Mouse (Mus musculus): ENCODE measurements around the gene Pced1a.

The Pced1a gene

GRCm38 (mm10) chr2:130424126-130424853, at the start of gene Pced1a, which contains the start of gene Vps16:
Gene Pced1a, minus strand, starts transcription at chr2:130424701.
Gene Vps16, plus strand, starts transcription at chr2:130424339.
- peak; percentile 98 for DNase-seq (ENCODE audit: low read depth, low spot score)

- no peak for DNase-seq (ENCODE audit: low read depth, low spot score)
Observed at GRCm38 (mm10) chr2:130472908-130473510, 48.5 kb upstream of the Pced1a start.

- DNase-seq (ENCODE audit: low read depth, low spot score), result no peak
Observed at GRCm38 (mm10) chr2:130469935-130470334, 45.4 kb upstream of the Pced1a start.

DNA sequence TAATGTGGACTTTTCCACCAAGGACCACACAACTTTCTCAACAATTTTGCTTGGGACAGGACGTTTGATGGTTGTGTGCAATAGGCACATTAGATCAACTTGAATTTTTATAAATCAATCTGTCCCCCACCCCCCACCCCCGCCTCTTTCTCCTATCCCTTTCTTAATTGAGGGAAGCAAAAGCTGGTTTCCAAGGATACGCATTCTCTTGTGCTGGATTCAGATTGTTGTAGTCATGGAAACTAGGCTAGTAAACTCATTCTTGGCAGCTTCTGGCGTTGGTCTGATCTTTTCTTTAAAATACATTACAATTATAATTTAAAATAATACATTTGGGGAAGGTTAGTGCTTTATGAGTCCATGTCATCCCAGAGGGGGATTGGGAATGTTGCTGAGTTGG, 44.9 kb upstream of the Pced1a start:
- DNase-seq (ENCODE audit: low read depth, low spot score), result no peak

DNA sequence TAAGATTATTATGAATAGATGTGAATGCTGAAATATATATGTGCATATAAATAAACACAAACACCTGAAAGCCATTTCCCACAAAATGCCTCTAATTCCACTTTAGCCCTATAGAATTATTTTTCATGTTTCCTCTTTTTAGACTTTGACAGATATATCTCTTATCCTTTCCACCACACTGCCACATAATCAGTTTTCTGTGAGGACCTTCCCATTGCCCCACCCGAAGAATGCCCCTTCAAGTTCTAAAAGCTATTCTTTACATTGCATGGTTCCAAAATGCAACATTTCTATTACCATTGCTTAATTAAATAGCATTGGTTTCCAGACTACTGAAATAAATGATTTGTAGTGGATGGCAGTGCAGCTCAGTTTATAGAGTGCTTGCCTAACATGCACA, 41.9 kb upstream of the Pced1a start:
- DNase-seq (ENCODE audit: low read depth, low spot score), result no peak

DNA sequence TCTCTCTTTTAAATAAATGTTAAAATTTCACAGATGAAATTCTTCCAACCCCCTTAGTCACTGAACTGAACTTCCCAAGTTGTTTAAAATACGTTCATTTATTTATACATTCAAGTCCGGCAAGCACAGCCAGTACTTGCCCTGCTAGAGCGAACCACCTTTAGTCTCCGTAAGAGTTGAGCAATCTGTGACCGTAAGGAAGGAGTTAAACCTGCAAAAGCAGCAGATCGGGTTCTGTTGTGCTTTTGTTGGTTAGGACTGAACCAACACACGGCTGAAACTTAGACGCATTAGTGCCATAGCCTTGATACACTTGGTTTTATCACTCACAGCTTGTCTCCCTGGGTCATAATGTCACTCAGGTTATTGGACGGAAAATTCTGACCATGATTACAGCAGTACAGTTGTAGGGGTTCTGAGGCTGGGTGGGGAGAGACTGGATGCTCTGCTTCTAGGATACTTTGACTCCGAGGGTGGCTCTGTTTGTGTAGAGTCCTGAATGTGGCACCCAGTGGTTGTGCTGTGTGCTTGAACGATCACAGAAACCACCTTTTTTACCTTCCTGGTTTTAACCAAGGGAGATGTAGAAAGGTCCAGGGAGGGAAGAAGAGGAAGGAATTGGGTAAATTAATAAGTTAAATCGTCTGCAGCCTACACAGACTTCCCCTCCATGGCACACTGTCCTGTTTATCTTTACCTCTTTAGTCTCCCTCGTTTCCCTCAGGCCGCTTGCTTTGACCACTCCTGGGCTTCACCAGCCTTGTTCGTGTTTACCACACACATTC, 37.0 kb upstream of the Pced1a start:
- DNase-seq (ENCODE audit: low read depth, low spot score), result no peak

GRCm38 (mm10) chr2:130459576-130459975, 35.1 kb upstream of the Pced1a start:
- no peak for DNase-seq (ENCODE audit: low read depth, low spot score)

DNA sequence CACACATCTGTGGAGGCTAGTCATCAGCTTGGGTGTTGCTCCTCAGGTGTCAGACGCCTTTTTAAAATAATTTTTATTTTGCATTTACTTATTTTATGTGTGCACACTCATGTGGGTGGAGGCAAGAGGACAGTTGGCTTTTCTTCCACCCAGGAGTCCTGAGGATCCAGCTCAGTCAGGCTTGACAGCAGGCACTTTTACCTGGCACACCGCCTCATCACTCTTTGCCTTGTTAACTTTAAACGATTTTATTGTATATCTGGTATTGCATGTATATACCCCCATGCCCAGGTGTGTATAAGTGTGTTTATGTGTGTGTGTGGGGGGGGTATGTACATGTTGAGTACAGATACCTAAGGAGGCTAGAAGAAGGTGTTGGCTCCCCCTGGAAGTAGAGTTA, 33.4 kb upstream of the Pced1a start:
- DNase-seq (ENCODE audit: low read depth, low spot score), result no peak

- DNase-seq (ENCODE audit: low read depth, low spot score), result no peak
Observed at GRCm38 (mm10) chr2:130454748-130455370, 30.4 kb upstream of the Pced1a start.

DNA sequence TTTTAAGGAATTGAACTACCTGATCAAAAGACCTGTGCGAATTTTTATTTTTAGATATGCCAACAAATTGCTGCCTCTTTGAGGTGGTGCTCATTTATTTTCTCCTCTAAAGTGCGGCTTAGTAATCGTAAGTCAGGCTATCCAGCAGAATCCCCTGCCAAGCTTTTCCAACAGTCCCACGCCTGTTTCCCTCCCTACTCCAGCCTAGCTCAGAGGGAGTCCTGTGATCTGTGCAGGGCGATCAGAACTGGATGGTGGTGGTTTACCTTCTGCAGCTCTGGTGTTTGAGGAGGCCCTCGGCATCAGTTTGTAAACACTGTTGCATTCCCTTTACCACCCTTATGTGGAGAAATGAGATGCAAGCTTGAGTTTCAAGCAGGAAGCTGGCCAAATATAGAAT, 28.9 kb upstream of the Pced1a start:
- no peak for DNase-seq (ENCODE audit: low read depth, low spot score)

GRCm38 (mm10) chr2:130452266-130452665, 27.8 kb upstream of the Pced1a start:
- DNase-seq (ENCODE audit: low read depth, low spot score), result no peak

DNA sequence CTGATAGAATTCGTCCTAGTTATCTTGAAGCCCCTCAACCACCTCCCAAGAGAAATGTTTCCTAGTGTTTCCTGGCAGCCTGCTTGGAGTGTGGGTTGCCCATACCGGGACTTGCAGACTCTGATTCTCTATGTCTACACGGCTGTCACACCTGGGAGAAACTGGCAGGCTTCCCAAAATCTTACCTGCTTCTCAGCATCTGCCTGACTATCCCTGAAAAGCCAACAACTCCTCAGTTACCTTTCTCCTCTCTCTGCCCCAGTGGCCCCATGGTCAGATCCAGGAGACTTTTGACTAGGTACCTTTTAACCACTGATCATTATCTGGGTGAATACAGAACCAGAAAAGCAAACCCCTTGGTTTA, 27.2 kb upstream of the Pced1a start:
- no peak for DNase-seq (ENCODE audit: low read depth, low spot score)

GRCm38 (mm10) chr2:130451086-130451726, 26.7 kb upstream of the Pced1a start:
- no peak for DNase-seq (ENCODE audit: low read depth, low spot score)

- no peak for DNase-seq (ENCODE audit: low read depth, low spot score)
Observed at GRCm38 (mm10) chr2:130450434-130450796, 25.9 kb upstream of the Pced1a start.

- peak; percentile 94 for DNase-seq (ENCODE audit: low read depth, low spot score)
Observed at GRCm38 (mm10) chr2:130449794-130450433, 25.4 kb upstream of the Pced1a start, which contains the start of gene Ptpra. Gene Ptpra, plus strand, starts transcription at chr2:130450278.

DNA sequence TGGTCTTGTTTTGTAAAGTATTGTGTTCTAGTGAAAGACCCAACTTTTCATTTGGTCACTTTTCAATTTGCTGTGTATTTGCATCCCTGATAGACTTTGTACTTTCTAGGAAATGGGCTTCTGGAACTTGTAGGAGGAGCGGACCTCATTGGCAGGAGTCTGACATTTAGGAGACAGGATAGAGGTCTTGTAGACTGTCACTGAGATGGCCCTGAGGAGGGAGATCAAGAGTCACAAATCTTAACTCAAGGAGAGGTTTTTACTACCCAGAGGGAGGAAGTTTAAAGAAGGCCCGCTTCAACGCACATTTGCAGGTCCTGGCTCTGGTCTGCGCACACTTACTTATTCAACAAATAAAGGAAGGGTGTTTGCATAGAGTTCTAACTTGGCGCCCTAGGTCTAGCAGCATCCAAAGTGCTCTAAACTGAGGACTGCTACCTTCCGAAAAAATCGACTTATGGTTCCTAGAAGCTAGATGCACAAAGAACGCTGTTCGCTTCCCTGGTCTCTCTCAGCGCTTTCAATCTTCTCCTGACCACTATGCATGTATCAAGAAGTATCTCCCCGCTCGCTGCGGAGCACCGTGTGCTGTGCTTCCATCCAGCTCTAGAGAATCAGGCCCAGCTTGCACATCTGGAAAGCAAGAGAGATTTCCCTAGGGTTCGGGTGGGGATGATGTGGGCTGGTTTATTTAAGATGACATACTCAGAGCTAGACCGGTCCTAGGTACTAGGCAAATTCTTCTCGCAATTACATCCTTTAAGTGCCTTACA, 24.7 kb upstream of the Pced1a start:
- peak; percentile 74 for DNase-seq (ENCODE audit: low read depth, low spot score)

- no peak for DNase-seq (ENCODE audit: low read depth, low spot score)
Observed at GRCm38 (mm10) chr2:130448449-130448848, 23.9 kb upstream of the Pced1a start.

GRCm38 (mm10) chr2:130442162-130442561, 17.7 kb upstream of the Pced1a start:
- no peak for DNase-seq (ENCODE audit: low read depth, low spot score)

DNA sequence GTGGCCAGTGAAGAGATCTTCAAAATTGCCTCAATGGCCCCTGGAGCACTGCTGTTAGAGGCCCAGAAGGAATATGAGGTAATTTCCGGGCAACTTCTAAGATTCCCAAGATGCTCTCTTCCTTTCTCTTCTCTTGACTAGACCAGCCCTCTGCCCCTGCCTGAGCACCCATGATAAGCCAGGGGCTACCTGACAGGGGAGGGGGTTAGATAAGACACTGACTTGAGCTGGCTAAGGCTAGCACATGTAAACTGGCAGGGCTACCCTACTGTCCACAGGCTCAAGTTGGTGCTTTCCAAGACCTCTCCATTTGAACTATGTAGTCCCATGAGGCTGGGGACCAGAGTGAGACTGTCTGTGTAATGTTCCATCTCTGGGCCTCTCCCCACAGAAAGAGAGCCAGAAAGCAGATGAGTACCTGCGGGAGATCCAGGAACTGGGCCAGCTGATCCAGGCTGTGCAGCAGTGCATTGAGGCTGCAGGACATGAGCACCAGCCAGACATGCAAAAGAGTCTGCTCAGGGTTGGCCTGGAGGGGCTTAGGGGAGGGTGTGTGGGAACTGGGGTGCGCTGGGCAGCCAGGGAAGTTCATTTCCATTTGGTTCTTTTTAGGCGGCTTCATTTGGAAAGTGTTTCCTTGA, 15.5 kb upstream of the Pced1a start:
- no peak for DNase-seq (ENCODE audit: low read depth, low spot score)

DNA sequence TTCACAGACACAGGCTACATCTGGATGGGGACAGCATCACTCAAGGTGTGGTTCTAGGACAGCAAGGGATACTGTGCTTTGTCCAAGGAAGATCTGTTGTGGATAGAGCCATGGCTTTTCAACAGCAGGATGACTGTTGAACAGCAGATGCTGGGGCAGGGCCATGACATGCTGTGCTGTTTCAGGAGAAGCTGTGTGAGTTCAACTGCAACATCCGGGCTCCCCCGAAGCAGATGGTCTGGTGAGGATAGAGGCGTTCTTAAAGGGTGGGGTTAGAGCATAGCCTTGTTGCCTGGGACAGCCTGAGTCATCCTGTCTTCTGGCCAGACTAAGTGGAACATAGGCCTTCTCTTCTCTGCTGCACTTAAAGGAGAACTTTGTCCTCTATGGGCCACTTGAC, 14.4 kb upstream of the Pced1a start:
- no peak for DNase-seq (ENCODE audit: low read depth, low spot score)
